Mouse (Mus musculus) v-Abl transformed pro-B cells (cell line): ENCODE measurements around the gene Drap1.

Experiments
- in situ Hi-C, 2 experiments: fragments of 400-800 bp; cut with MboI; formaldehyde crosslinking; loops; one replicate each; pipeline ENCODE4 v1.15.1; 2025; ENCODE audit not compliant: unreplicated experiment in 2 of 2

Drap1 gene

GRCm38 (mm10) chr19:5424782-5425741 is at the start of gene Drap1, which contains the start of gene AI837181:
TSS of gene Drap1 (minus strand) at chr19:5424979.
TSS of gene AI837181 (plus strand) at chr19:5425144.
- in situ Hi-C loops, result loop anchor here (5.0 to 10.0 kb wide), 2 partner anchors 50 to 62 kb away; partner anchors contain the start of gene Mus81 (in 1 of the 2)

GRCm38 (mm10) chr19:5473720-5474119 is 48.9 kb upstream of the Drap1 start, which contains the start of gene Efemp2:
TSS of gene Efemp2 (plus strand) at chr19:5473954.
- in situ Hi-C loops, result loop anchor here in 1 of 2 experiments (10.0 kb wide), 1 partner anchor 91 kb away; the partner anchor contains the start of genes Ap5b1 and Ovol1

- in situ Hi-C loops, result loop anchor here in 1 of 2 experiments (10.0 kb wide), 1 partner anchor 92 kb away; the partner anchor contains the start of genes Ap5b1 and Ovol1
Measured at GRCm38 (mm10) chr19:5472857-5473256, 48.1 kb upstream of the Drap1 start.

GRCm38 (mm10) chr19:5471846-5472245 is 47.1 kb upstream of the Drap1 start:
- in situ Hi-C loops, result loop anchor here in 1 of 2 experiments (10.0 kb wide), 1 partner anchor 93 kb away; the partner anchor contains the start of genes Ap5b1 and Ovol1

- in situ Hi-C loops, result no loop called here
Measured at GRCm38 (mm10) chr19:5468374-5468773, 43.6 kb upstream of the Drap1 start, which contains the start of gene Ctsw. TSS of gene Ctsw (minus strand) at chr19:5468507.

- in situ Hi-C loops, result no loop called here
Measured at GRCm38 (mm10) chr19:5466916-5467500, 42.2 kb upstream of the Drap1 start.

- in situ Hi-C loops, result no loop called here
Measured at GRCm38 (mm10) chr19:5465037-5465436, 40.3 kb upstream of the Drap1 start.

- in situ Hi-C loops, result no loop called here
Measured at GRCm38 (mm10) chr19:5463791-5464562, 39.2 kb upstream of the Drap1 start.

GRCm38 (mm10) chr19:5463212-5463611 is 38.4 kb upstream of the Drap1 start:
- in situ Hi-C loops, result no loop called here

- in situ Hi-C loops, result no loop called here
Measured at GRCm38 (mm10) chr19:5461411-5461810, 36.6 kb upstream of the Drap1 start.

- in situ Hi-C loops, result no loop called here
Measured at GRCm38 (mm10) chr19:5460465-5460911, 35.7 kb upstream of the Drap1 start, which contains the start of gene Fibp. TSS of gene Fibp (plus strand) at chr19:5460615.

- in situ Hi-C loops, result no loop called here
Measured at GRCm38 (mm10) chr19:5459896-5460295, 35.1 kb upstream of the Drap1 start.

- in situ Hi-C loops, result no loop called here
Measured at GRCm38 (mm10) chr19:5459019-5459418, 34.2 kb upstream of the Drap1 start.

- in situ Hi-C loops, result no loop called here
Measured at GRCm38 (mm10) chr19:5457746-5458442, 33.1 kb upstream of the Drap1 start, which contains the start of gene Ccdc85b. TSS of gene Ccdc85b (minus strand) at chr19:5457894.

- in situ Hi-C loops, result no loop called here
Measured at GRCm38 (mm10) chr19:5456922-5457745, 32.4 kb upstream of the Drap1 start.

- in situ Hi-C loops, result no loop called here
Measured at GRCm38 (mm10) chr19:5456241-5456921, 31.6 kb upstream of the Drap1 start.

GRCm38 (mm10) chr19:5455568-5455967 is 30.8 kb upstream of the Drap1 start:
- in situ Hi-C loops, result no loop called here

- in situ Hi-C loops, result no loop called here
Measured at GRCm38 (mm10) chr19:5455037-5455436, 30.3 kb upstream of the Drap1 start.
